Mouse (Mus musculus) adipose tissue, adult 10 weeks (tissue): ENCODE results near the gene Osbpl5. TPM values are rescaled to one million over a fixed set of nuclear protein-coding genes. Genes with fewer than 3 reads are reported as not detected.

Experiments
- polyA plus RNA-seq: library from polyadenylated mRNA; stranded (reverse); fragments of 350-450 nt; fragmentation: Illumina TruSeq; extraction: RNeasy Lipid Tissue Mini Kit (QIAGEN cat#74804); gene quantifications from one replicate; pipeline ENCODE4 v1.2.3, GENCODE M21; 2014; ENCODE audit warnings: low read depth, low replicate concordance

Gene Osbpl5
- polyA plus RNA-seq, result 15.0 TPM

DNA sequence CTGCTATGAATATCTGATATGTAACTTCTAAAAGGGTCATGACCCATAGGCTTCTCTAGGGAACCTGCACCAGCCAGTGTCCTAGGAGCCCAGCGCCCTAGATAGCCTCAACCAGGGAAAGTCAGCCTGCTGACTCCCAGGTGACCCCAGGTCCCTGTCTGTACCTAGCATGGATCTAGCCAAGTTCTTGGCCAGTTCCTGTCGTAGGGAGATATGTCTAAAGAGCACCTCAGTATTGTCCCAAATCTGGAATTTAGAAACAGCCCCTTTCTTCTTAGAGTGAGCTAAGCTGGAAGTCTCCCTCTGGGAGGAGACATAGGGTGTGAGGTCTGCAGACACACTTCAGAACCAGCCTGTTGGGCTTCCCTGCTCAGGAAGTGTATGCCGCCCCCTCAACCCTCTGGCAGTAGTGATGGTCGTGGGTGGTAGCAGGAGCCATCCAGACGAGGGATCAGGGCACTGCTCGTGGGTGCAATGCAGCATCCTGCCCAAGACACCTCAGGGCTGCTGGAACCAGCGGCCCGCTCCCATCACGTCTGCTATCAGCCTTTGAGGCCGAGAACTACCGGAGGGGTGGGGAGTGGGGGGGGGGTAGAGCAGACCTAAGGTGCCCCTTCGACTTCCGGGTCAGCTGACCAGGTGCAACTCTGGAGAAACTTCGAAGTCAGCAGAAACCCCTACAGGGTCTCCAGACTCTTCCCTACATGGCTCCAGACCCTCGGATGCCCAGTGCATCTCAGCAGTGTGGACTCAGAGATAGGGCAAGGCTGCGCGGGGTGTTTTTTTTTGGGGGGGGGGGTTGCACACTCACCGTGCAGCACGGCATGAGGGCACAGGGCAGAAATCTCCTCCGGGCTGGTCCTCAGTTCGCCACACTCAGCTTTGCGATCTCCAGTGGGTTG is at the start of gene Osbpl5:
Gene Osbpl5 (minus strand): TSS at position 861 of the 902 bp plus-strand sequence.

DNA sequence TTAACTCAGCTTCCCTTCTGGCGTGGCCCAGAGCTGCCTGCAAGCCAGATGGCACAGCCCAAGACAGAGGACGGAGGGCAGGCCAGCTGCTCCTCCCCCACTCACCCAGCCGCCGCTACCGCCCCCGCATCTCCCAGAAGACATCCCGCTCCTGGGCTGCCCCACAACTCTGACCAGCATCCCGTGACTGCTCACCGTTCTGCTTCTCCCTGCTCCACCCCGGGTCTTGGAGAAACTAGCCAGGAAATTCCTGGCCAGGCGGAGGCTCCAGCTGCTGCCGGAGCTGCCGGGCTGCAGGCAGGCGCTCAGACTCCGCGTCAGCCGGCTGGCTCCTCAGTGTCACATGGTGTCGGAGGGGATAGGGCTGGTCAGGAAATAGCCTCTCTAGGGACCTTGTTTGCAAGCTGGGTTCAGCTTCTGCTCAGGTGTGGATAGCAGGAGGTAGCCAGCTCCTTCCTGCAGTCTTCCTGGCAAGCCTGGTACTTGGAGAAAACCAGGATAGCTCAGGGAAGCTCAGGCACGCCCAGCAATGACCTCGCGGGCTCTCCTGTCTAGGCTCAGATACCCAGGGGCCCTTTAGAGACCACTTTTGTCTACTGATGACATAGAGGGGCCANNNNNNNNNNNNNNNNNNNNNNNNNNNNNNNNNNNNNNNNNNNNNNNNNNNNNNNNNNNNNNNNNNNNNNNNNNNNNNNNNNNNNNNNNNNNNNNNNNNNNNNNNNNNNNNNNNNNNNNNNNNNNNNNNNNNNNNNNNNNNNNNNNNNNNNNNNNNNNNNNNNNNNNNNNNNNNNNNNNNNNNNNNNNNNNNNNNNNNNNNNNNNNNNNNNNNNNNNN is 27.4 kb upstream of the Osbpl5 start, which contains the start of gene Mrgpre:
Gene Mrgpre (minus strand): TSS at position 505 of the 834 bp plus-strand sequence.

DNA sequence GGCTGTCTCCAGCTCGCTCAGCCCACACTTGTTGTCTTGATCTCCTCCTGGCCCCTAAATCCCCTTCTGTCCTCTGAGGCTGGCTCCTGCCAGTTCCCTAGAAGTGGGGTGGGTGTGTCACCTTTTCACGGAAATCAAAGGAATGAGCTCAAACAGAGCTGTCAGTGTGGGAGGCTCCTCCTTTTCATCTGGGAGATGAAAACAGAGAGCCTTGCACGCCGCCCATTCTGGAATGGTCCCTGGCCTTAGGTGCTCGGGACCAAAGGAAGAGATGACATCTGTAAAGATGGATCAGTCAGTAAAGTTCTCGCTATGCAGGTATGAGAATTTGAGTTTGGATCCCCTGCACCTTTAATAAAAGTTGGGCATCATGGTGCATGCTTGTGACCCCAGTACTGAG is 10.1 kb upstream of the Osbpl5 start, which contains the start of gene Mrgprg:
Gene Mrgprg (minus strand): TSS at position 101 of the 400 bp plus-strand sequence.

DNA sequence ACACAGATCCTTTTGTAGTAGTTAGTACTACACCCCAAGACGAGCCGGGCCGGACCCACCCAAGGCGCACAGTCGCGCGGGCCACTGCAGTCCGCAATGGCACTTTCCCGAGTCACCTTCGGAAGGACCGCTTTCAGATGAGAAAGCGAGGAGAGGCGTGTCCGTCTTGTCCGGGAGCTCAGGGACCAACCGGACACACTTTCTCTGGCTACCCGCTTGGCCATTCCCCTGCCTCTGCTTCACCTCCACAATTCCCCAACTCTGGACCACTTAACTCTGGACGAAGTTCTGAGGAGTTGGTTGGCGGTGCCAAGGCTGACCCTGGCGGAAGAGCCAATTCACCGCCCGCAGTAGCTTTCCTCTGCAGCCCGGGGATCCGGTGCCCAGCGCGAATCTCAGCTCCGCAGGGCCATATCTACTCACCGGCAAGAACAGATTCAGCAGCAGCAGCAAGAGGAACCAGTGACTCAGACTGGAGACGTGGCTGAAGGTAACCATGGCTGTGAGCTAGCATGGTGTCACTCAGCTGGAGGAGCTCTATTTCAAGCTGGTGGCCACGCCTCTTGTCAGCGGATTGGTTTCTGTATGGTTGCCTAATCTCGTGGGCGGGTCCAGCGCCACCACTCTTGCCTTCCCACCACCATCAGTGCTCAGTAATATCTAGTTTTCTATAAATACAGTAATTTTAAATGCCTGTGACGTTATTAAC is 71.3 kb downstream of the Osbpl5 start, which contains the start of gene Tnfrsf23:
Gene Tnfrsf23 (minus strand): TSS at position 514 of the 709 bp plus-strand sequence.

DNA sequence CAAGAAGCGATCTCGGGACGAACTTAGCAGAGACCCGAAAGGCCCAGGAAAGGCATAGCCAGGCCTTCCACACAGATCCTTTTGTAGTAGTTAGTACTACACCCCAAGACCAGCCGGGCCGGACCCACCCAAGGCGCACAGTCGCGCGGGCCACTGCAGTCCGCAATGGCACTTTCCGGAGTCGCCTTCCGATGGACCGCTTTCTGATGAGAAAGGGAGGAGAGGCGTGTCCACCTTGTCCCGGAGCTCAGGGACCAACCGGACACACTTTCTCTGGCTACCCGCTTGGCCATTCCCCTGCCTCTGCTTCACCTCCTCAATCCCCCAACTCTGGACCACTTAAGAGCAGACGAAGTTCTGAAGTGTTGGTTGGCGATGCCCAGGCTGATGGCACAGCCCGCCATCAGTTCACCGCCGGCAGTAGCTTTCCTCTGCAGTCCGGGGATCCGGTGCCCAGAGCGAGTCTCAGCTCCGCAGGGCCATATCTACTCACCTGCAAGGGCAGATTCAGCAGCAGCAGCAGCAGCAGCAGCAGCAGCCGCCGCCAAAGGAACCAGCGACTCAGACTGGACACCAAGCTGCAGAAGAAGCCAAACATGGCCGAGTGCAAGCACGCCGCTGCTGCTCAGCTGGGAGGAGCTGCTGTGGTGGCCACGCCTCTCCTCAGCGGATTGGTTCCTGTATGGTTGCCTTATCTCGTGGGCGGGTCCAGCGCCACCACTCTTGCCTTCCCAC is 107.6 kb downstream of the Osbpl5 start, which contains the start of gene Tnfrsf22:
Gene Tnfrsf22 (minus strand): TSS at position 628 of the 735 bp plus-strand sequence.

Other genes with a start within 250 kb of the Osbpl5 start
- gene Nap1l4, start 207.9 kb downstream of the Osbpl5 start, polyA plus RNA-seq, result 81.0 TPM
- 25.4 TPM for gene Cars, start 156.9 kb downstream of the Osbpl5 start, polyA plus RNA-seq
- 0.46 TPM for gene Tnfrsf26, start 128.3 kb downstream of the Osbpl5 start, polyA plus RNA-seq
- gene Tnfrsf22, start 107.3 kb downstream of the Osbpl5 start, polyA plus RNA-seq, result 1.4 TPM
- gene Tnfrsf23, start 71.1 kb downstream of the Osbpl5 start, polyA plus RNA-seq, result 1.7 TPM
- 0.36 TPM for gene Mrgprg, start 10.0 kb upstream of the Osbpl5 start, polyA plus RNA-seq
- 0.57 TPM for gene Mrgpre, start 27.5 kb upstream of the Osbpl5 start, polyA plus RNA-seq
- 9.4 TPM for gene Nadsyn1, start 65.9 kb upstream of the Osbpl5 start, polyA plus RNA-seq
- gene Dhcr7, start 66.2 kb upstream of the Osbpl5 start, polyA plus RNA-seq, result 9.7 TPM
- gene Gm498, start 109.9 kb upstream of the Osbpl5 start, polyA plus RNA-seq, result 6.6 TPM
- gene Shank2, start 244.9 kb upstream of the Osbpl5 start, polyA plus RNA-seq, result 1.3 TPM